Mouse (Mus musculus): ENCODE data around the gene H2-M1.

Gene H2-M1

DNA sequence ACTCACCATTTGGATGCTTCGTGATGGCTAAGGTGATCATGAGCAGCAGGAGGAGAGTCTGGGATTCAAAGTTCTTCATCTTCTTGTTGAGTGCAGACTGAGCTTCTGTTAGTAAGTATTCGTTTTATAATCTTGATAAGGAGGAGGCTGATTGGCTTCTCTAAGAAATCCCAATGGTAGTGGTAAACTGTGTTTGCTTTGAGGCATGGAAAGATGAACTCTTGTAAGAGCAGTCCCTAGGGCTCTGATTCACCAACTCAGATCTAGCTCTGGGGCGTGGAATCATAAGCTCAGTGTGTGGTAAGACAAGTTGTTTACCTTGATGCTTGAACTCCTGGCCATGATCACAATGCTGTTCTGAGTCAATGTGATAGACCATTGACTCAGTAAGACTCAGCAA, at the start of gene H2-M1:
Gene H2-M1 (minus strand): TSS at position 101 of the 400 bp plus-strand sequence.
- no peak for DNase-seq (ENCODE audit: extremely low read depth, insufficient read length, low spot score)

DNA sequence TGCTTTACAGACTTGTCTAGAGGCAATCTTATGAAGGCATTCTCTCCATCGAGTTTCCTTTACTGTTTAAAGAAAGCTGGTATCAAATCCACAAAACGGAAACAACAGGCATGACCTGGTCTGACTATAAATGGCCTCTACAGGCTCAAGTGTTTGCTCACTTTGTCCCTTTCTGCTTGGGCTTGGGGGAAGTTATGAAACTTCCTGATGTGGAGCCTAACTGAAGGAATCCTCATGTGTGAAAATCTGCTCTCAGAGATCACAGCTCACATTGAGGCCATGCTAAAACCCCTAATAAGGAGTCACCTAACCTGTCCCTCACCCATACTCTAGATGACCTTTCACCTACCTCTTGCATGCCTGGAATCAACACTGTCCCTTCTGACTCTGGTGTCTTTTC, 25.7 kb upstream of the H2-M1 start:
- DNase-seq (ENCODE audit: extremely low read depth, insufficient read length, low spot score) = no peak

GRCm38 (mm10) chr17:36642566-36642965, 29.5 kb downstream of the H2-M1 start, which contains the start of gene H2-M9:
Gene H2-M9, minus strand, starts transcription at chr17:36642666.
- DNase-seq (ENCODE audit: extremely low read depth, insufficient read length, low spot score) = no peak
